Mouse (Mus musculus): ENCODE measurements around the gene Acss2.
"Not testable (repeated sequence)": the region's sequence is repeated elsewhere in the genome, so short reads cannot be mapped to it uniquely, and the experiment has no call there.

The Acss2 gene

GRCm38 (mm10) chr2:155590876-155591275, 73.1 kb downstream of the Acss2 start:
- no peak for DNase-seq (ENCODE audit: low read depth)

GRCm38 (mm10) chr2:155591676-155592075, 73.9 kb downstream of the Acss2 start:
- DNase-seq (ENCODE audit: low read depth) = no peak

DNA sequence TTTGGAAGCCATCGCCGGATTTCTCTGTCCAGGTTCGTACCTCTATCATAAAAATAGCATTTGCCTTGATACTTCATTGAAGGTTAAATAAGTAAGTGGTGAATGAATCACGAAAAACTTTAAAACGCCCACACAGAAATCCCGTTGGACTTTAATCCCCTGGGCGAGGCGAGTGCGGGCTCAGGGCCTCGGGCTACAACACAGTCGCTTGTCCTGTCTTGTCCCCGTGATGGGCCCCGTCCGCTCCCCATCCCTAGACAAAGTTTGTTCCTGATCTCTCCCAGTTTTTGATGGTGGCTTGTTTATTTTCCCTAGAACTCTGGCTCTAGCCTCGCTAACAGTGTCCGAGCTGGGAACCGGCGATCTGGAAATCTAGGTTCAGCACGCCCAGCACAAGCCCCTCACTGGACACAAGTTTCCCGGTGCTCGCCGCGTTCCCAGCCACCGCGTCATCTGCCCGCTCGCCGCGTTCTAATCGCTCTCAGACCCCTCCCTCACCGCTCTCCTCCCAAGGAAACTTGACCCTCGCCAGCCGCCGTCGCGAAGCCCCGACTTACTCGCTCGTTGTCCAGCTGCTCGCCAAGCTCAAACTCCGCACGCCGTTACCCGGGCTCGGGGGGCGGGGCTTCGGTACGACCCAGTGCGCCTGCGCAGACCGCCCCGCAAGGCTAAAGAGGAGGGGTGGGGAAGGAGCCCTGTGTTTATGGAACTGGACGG, 74.5 kb downstream of the Acss2 start, which contains the start of gene Gss:
Gene Gss, minus strand, starts transcription at position 674 of the 717 bp plus-strand sequence.
- DNase-seq (ENCODE audit: low read depth) = peak; percentile 94

GRCm38 (mm10) chr2:155592854-155593283, 75.1 kb downstream of the Acss2 start:
- no peak for DNase-seq (ENCODE audit: low read depth)

- DNase-seq (ENCODE audit: low read depth) = no peak
Measured at GRCm38 (mm10) chr2:155595516-155595915, 77.8 kb downstream of the Acss2 start.

DNA sequence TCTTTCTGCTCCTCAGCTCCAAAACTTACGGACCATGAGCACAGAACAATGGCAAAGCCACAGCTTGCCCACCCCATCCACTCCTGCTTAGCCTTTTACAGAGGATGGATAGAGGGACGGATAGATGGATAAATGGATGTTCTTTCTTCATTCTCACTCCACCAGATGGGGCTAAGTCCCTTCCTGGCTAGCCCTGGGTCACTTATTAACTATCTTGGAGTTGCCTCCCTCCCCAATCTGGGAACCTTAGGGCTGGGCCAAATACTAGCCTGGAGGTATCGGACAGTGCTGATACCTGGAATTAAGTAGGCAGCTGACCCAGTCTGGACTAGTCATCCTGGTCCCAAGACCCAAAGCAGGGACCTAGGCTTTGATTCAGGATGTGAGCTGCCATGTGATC, 86.0 kb downstream of the Acss2 start:
- no peak for DNase-seq (ENCODE audit: low read depth)

DNA sequence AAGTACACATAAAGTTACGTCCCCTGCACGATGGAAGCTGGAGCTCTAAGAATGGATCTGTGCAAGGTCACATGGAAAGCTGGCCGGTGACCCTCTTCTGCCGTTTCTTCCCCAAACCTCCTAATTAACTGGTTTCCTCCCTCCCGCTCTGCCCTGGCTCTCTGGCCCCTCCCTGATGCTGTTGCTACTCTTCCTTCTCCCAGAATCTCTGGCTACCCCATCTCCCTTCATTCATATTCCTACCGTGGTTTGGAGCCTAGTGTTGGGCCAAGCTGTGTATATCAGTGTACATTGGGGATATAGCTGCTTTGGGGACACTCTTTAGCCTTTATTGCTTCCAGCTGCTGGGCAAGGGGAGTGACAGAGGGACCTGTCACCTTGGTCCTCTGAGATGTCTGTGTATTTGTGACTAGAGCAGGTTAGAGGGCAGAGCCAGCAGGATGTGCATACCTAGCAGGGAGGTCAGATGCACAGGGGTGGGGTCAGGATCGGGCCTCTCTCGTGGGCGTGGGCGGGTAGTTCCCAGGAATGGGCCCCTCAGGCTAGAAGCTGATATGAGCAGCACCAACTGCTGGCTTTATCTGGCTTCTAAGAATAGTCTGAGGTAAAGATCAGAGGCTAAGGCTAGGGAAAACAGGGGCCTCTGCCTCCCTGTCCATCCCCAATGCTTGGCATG, 87.0 kb downstream of the Acss2 start:
- no peak for DNase-seq (ENCODE audit: low read depth)

DNA sequence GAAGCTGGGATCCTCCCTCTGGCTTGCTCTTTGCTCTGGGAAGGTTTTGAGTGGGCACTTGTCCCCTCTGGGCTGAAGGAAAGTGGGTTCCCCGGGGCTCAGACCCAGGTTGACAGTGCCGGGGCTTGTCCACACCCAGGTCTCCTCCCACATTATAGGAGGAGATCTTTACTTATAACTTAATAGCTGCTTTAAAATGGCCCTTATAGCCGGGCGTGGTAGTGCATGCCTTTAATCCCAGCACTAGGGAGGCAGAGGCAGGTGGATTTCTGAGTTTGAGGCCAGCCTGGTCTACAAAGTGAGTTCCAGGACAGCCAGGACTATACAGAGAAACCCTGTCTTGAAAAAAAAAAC, 87.5 kb downstream of the Acss2 start:
- DNase-seq (ENCODE audit: low read depth) = not testable (repeated sequence)

GRCm38 (mm10) chr2:155606360-155606759, 88.6 kb downstream of the Acss2 start:
- no peak for DNase-seq (ENCODE audit: low read depth)

DNA sequence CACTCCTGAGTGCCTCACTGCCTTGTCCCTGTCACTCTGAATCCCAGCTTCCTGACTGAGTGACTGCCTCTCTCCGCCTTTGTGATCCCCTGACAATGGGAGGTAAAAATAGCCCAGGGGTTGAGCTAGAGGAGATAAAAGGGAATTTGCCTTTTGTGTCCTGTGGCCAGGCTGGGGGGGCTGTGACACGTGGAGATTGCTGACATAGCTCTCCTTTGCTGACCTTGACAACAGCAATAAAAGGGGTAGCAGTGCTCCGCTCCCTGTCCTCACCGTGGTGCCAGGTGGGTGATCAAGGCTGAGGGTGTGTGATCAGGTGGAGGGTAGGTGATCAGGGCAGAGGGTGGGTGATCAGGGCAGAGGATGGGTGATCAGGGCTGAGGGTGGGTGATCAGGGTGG, 93.2 kb downstream of the Acss2 start, which contains the start of gene Myh7b:
Gene Myh7b, plus strand, starts transcription at position 235 of the 400 bp plus-strand sequence.
- no peak for DNase-seq (ENCODE audit: low read depth)

DNA sequence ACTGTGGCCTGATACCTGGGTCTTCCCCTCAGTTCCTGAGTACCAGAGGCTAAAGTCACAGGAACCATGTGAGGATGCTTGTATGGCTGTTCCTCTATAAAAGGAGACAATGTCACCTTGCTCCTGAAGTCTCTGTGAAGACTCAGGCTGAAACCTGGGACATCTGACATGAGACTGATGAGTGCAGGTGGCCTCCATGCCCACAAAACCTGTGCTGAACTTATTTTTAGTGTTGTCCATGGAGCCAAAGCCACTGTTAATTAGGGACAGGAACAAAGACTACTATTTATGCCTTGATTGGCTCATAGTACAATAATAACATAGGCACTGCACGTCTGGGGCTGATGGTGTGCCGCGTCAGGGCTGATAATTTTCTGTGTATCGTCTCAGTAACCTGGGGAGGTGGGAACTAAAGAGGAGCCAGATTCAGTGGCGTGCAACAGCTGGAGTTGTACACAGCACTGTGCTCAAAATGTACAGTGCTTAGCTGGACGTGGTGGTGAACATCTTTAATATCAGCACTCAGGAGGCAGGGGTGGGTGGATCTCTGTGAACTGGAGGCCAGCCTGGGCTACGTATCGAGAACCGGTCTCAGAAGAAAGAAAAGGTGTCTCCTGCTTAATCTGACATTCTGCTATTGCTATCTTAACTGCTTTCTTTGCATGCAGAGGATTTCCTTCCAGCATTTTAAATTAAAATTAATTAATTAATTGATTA, 94.2 kb downstream of the Acss2 start:
- no peak for DNase-seq (ENCODE audit: low read depth)

- no peak for DNase-seq (ENCODE audit: low read depth)
Measured at GRCm38 (mm10) chr2:155613326-155613755, 95.6 kb downstream of the Acss2 start.

- DNase-seq (ENCODE audit: low read depth) = no peak
Measured at GRCm38 (mm10) chr2:155613953-155614352, 96.2 kb downstream of the Acss2 start.

DNA sequence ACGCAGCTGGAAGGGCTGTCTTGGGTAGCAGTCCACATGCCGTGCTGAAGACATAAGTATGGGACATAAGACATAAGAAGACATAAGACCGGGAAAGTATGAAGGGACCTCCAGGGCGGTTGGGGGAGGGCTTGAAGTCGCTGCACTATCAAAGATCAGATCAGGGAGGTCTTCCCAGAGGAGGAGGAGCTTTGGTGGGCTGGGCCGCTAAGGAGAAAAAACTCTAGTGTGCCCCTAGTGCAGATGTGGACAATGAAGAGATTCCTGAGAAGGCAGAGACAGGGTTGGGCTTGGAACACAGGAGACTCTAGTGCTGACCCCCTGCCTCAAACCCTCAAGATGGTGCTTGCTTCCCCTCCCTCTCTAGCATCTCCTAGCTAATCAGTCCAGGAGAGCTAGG, 99.2 kb downstream of the Acss2 start:
- no peak for DNase-seq (ENCODE audit: low read depth)

DNA sequence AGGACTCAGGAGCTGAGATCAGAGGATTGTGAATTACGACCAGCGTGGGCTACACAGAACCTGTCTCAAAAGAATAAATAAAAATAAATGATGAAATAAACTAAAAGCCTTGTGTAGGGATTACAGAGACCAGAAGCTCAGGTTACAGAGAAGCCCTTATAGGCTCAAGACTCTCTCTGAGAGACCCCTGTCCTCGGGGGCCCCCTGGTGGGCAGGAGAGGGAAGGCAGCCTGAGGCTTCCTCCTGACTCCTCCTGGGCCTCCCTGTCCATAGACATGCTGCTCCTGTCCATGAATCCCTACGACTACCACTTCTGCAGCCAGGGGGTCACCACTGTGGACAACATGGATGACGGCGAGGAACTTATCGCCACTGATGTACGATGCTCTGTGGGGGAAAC, 102.1 kb downstream of the Acss2 start:
- DNase-seq (ENCODE audit: low read depth) = no peak

DNA sequence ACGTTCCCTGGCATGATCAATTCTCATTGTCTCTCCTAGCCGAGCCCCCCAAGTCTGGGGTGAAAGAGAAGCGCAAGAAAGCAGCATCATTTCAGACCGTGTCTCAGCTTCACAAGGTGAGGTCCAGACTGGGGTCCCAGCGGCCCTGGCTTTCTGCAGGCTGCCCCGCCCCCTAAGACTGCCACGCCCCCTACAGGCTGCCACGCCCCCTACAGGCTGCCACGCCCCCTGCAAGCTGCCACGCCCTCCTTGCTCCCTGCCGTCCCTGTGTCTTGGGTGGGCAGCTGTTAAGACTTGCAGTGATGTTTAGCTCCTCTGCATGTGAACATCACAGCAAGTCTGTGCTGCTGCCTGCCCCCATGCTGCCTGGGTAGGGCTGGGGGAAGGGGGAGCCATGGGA, 104.9 kb downstream of the Acss2 start:
- DNase-seq (ENCODE audit: low read depth) = no peak

DNA sequence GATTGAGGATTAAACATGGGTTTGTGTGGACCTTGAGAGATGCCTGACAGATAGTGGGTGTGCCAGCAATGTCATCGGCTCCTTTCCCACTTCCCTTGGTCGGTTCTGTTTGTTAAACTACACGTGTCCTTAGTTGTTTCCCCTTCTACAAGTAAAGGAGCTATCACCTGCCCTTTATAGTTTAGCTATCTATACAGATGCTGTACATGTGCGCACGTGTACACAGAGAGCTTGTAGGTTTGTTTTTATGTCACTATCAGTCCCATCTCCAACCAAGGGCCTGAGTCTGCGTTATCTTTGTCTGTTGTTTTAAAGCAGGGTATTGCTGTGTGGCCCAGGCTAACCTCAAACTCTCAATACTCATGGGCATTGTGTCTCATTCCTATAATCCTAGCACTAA, 106.2 kb downstream of the Acss2 start:
- DNase-seq (ENCODE audit: low read depth) = no peak

DNA sequence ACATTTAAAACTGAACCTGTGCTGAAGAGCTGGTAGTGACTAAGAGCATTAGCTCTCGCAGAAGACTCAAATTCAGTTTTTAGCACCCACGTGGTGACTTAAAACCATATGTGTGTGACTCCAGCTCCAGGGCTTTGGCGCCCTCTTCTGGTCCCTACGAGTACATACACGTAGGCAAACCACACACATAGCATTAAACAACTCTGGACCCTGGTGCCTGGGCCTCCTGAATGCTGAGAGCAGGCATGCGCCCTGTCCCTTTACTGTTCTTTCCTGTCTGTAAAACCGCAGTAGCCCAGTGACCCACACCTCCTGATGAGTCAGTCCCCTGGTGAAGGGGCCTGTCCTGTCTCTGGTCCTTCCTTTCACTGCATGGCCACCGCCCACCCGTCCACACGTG, 107.0 kb downstream of the Acss2 start:
- peak; percentile 29 for DNase-seq (ENCODE audit: low read depth)

- DNase-seq (ENCODE audit: low read depth) = no peak
Measured at GRCm38 (mm10) chr2:155626277-155626676, 108.5 kb downstream of the Acss2 start.

GRCm38 (mm10) chr2:155627030-155627738, 109.4 kb downstream of the Acss2 start:
- DNase-seq (ENCODE audit: low read depth) = peak; percentile 37

- no peak for DNase-seq (ENCODE audit: low read depth)
Measured at GRCm38 (mm10) chr2:155628112-155628511, 110.4 kb downstream of the Acss2 start.

DNA sequence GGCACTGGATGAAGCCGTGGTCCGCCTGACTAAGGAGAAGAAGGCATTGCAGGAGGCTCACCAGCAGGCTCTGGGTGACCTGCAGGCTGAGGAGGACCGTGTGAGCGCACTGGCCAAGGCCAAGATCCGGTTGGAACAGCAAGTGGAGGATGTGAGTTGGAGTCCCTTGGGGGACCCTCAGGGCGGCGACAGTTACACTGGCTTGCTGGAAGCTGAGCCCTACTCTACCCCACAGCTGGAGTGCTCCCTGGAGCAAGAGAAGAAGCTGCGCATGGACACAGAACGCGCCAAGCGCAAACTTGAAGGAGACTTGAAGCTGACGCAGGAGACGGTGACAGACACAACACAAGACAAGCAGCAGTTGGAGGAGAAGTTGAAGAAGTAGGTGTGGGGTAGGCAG, 110.8 kb downstream of the Acss2 start:
- DNase-seq (ENCODE audit: low read depth) = no peak

All from fibroblast of lung, adult 2 months (primary cell).